15 mouse cellular contexts compared by ENCODE assay signal in the genomic region with DNA sequence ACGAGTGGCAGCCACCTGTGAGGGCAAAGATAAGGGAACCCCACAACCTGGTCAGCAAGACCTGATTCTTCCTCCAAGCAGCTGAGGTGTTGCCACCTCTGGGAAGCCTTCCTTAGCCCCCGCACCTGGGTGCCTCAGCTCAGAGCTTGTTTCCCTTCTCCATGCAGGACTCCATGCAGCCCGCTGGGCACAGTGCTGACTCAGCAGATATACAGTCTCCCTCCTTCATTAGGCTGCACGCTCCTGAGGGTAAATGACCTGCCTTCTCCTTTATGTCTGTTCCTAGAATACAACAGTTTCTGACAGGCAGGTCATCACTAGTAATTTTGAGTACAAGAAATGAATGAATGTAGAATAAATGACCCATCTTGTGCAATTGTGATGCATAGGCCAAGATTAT.
DNase-seq lines count a peak whose midpoint lies in the region; ATAC-seq and TF ChIP-seq lines count a peak whose summit lies in the region.
"Had no signal": no experiment of that assay in that cellular context is flagged by ENCODE, and none has a peak within 500 bp of the region (broad histone marks: within the 10 kb centered on the region; RNA-seq: fewer than 3 reads in every experiment).

No protein-coding gene starts in this region.

- no peaks in the 10 kb centered on the region for H3K79me2 ChIP-seq in macrophage (ENCODE audit: inconsistent target)

- no peaks in the 10 kb centered on the region for H3K9me3 ChIP-seq in heart, embryonic 15.5 days (replicated peaks)
- H3K9me3 ChIP-seq in midbrain, embryonic 15.5 days: no peaks in the 10 kb centered on the region
- H3K9me3 ChIP-seq in midbrain, embryonic 11.5 days (ENCODE audit: control insufficient read depth, low read length): no peaks in the 10 kb centered on the region
- H3K9me3 ChIP-seq: hindbrain, embryonic 10.5 days; midbrain, embryonic 10.5 days; neural tube, embryonic 13.5 days had no signal

- peaks cover 60% of the 10 kb centered on the region for H3K4me1 ChIP-seq in heart, embryonic 15.5 days (replicated peaks)
- peaks cover 19% of the 10 kb centered on the region; the same call in 1 of the 2 replicates for H3K4me1 ChIP-seq in midbrain, embryonic 15.5 days
- peaks cover 6% of the 10 kb centered on the region for H3K4me1 ChIP-seq in midbrain, embryonic 11.5 days (ENCODE audit: control insufficient read depth, insufficient read depth, low read length)

- H3K27ac ChIP-seq in gastrocnemius, adult 2 months: peak overlapping the region; percentile 73; the same call in 1 of the 2 replicates
- peak overlapping the region; percentile 88 for H3K27ac ChIP-seq in heart, embryonic 15.5 days
- no peak overlapping the region for H3K27ac ChIP-seq in midbrain, embryonic 15.5 days
- no peak overlapping the region for H3K27ac ChIP-seq in midbrain, embryonic 11.5 days (ENCODE audit: low read depth, low read length)
- H3K27ac ChIP-seq in macrophage: 0 out of 2 replicates have a peak overlapping the region, but pooled peaks have one; percentile 10
- H3K27ac ChIP-seq: midbrain, embryonic 10.5 days; neural tube, embryonic 13.5 days had no signal

- no peaks in the 10 kb centered on the region for H3K36me3 ChIP-seq in heart, embryonic 15.5 days
- no peaks in the 10 kb centered on the region for H3K36me3 ChIP-seq in midbrain, embryonic 15.5 days (replicated peaks)
- H3K36me3 ChIP-seq in midbrain, embryonic 11.5 days (ENCODE audit: control insufficient read depth, insufficient read depth, low read length): no peaks in the 10 kb centered on the region
- no peaks in the 10 kb centered on the region for H3K36me3 ChIP-seq in macrophage (ENCODE audit: inconsistent target)
- H3K36me3 ChIP-seq: hindbrain, embryonic 10.5 days; midbrain, embryonic 10.5 days; neural tube, embryonic 13.5 days had no signal

- TF ChIP-seq CTCF in gastrocnemius, adult 2 months (IDR thresholded peaks at IDR 0.05): no peak

- DNase-seq in gastrocnemius, adult 2 months: no peak
- DNase-seq in gastrocnemius, postnatal 25 days: no peak
- DNase-seq in heart, postnatal 4 days: no peak
- DNase-seq in midbrain, embryonic 11.5 days (ENCODE audit: low spot score, missing footprints): no peak
- no peak for DNase-seq in lung, postnatal 10 days
- DNase-seq: B cell, adult 2 months; cerebellum, adult 8-10 months had no signal

- intact Hi-C loops in gastrocnemius, adult 2 months (cut with DNase I): no loop called here

- ATAC-seq in heart, embryonic 15.5 days (replicated peaks; ENCODE audit: insufficient number of reproducible peaks, insufficient read depth, low FRiP score, low read depth): no peak
- ATAC-seq in midbrain, embryonic 15.5 days (replicated peaks): 0 out of 2 replicates have a peak, but pooled peaks have one; percentile 35
- no peak for ATAC-seq in midbrain, embryonic 11.5 days (ENCODE audit: low FRiP score)

- 0 out of 2 replicates have a peak overlapping the region, but pooled peaks have one; percentile 3 for H3K9ac ChIP-seq in heart, embryonic 15.5 days
- no peak overlapping the region for H3K9ac ChIP-seq in midbrain, embryonic 15.5 days
- no peak overlapping the region for H3K9ac ChIP-seq in midbrain, embryonic 11.5 days (ENCODE audit: low read length)
- H3K9ac ChIP-seq: neural tube, embryonic 13.5 days had no signal

- peak overlapping the region; percentile 19; the same call in 1 of the 2 replicates for H3K4me2 ChIP-seq in heart, embryonic 15.5 days
- no peak overlapping the region for H3K4me2 ChIP-seq in midbrain, embryonic 15.5 days
- no peak overlapping the region for H3K4me2 ChIP-seq in midbrain, embryonic 11.5 days
- H3K4me2 ChIP-seq: liver, embryonic 11.5 days; neural tube, embryonic 13.5 days had no signal

- no peaks in the 10 kb centered on the region for H3K27me3 ChIP-seq in heart, embryonic 15.5 days
- H3K27me3 ChIP-seq in midbrain, embryonic 15.5 days (replicated peaks): no peaks in the 10 kb centered on the region
- no peaks in the 10 kb centered on the region for H3K27me3 ChIP-seq in midbrain, embryonic 11.5 days (ENCODE audit: control insufficient read depth, insufficient read depth, low read length)
- H3K27me3 ChIP-seq: neural tube, embryonic 13.5 days had no signal

- H3K4me3 ChIP-seq in gastrocnemius, adult 2 months: no peak overlapping the region
- H3K4me3 ChIP-seq in heart, embryonic 15.5 days: no peak overlapping the region
- no peak overlapping the region for H3K4me3 ChIP-seq in midbrain, embryonic 15.5 days
- no peak overlapping the region for H3K4me3 ChIP-seq in midbrain, embryonic 11.5 days (ENCODE audit: low read depth, low read length)
- H3K4me3 ChIP-seq in macrophage (ENCODE audit: inconsistent target): no peak overlapping the region
- H3K4me3 ChIP-seq: erythroblast, embryonic 14.5 days; hindbrain, embryonic 10.5 days; midbrain, embryonic 10.5 days; neural tube, embryonic 13.5 days had no signal

- 71% methylated on average over 4 of the region's 4 CpGs for WGBS in heart, embryonic 15.5 days
- 65% methylated on average over 4 of the region's 4 CpGs for WGBS in midbrain, embryonic 15.5 days
- 86% methylated on average over 4 of the region's 4 CpGs for WGBS in midbrain, embryonic 11.5 days
- 95% methylated on average over 4 of the region's 4 CpGs for WGBS in macrophage (ENCODE audit: missing documents)

Comparison
In these comparisons a context has a peak if more than half of its experiments do, and no peak if none do; other contexts are left out.
1. H3K27ac ChIP-seq: peak in gastrocnemius, adult 2 months (single experiment), heart, embryonic 15.5 days (single experiment) and macrophage (single experiment); none in midbrain, embryonic 15.5 days (single experiment) and midbrain, embryonic 11.5 days (single experiment).